ENCODE assay signal across 21 mouse cellular contexts in genomic region chr16:4613736-4614135, GRCm38 (mm10). TPM values are rescaled to one million over a fixed set of nuclear protein-coding genes. Genes with fewer than 3 reads are reported as not detected.
DNase-seq lines count a peak whose midpoint lies in the region; ATAC-seq and TF ChIP-seq lines count a peak whose summit lies in the region.
"Had no signal": no experiment of that assay in that cellular context is flagged by ENCODE, and none has a peak within 500 bp of the region (broad histone marks: within the 10 kb centered on the region; RNA-seq: fewer than 3 reads in every experiment).

No protein-coding gene starts in this region.

- H3K4me3 ChIP-seq in heart, embryonic 10.5 days: no peak overlapping the region
- H3K4me3 ChIP-seq in hindbrain, embryonic 15.5 days: no peak overlapping the region
- H3K4me3 ChIP-seq in hindbrain, embryonic 10.5 days: no peak overlapping the region
- H3K4me3 ChIP-seq in lung, embryonic 14.5 days (ENCODE audit: low read depth, low read length): no peak overlapping the region
- H3K4me3 ChIP-seq in myocyte: no peak overlapping the region
- H3K4me3 ChIP-seq: embryonic facial prominence, embryonic 15.5 days; erythroblast, embryonic 14.5 days; forebrain, embryonic 12.5 days; heart, embryonic 15.5 days; hindbrain, embryonic 12.5 days had no signal

- H3ac ChIP-seq in myocyte (ENCODE audit: control insufficient read depth, insufficient read length): no peak overlapping the region

- H3K9ac ChIP-seq in hindbrain, embryonic 15.5 days: no peak overlapping the region
- H3K9ac ChIP-seq in lung, embryonic 14.5 days: no peak overlapping the region
- H3K9ac ChIP-seq: embryonic facial prominence, embryonic 15.5 days; forebrain, embryonic 12.5 days; heart, embryonic 15.5 days; hindbrain, embryonic 12.5 days had no signal

- WGBS in heart, embryonic 10.5 days: 90% methylated on average over 9 of the region's 9 CpGs
- 95% methylated on average over 9 of the region's 9 CpGs for WGBS in hindbrain, embryonic 15.5 days
- WGBS in hindbrain, embryonic 10.5 days: 95% methylated on average over 9 of the region's 9 CpGs
- WGBS in lung, embryonic 14.5 days: 94% methylated on average over 9 of the region's 9 CpGs

- DNase-seq in heart, adult 11 months: peak; percentile 89
- no peak for DNase-seq in heart, embryonic 10.5 days (ENCODE audit: low spot score)
- no peak for DNase-seq in hindbrain, embryonic 10.5 days (ENCODE audit: low spot score)
- DNase-seq in lung, embryonic 14.5 days: no peak
- no peak for DNase-seq in lung, postnatal 25 days (ENCODE audit: low spot score)
- DNase-seq in gastrocnemius, postnatal 14 days: no peak
- DNase-seq: adrenal gland, postnatal 10 days; cerebellum, adult 11 months; cerebellum, adult 8-10 months; cerebellum, postnatal 14 days; embryo, embryonic 11 days; gastrocnemius, postnatal 10 days; heart, postnatal 36 days had no signal

- ATAC-seq in hindbrain, embryonic 15.5 days (ENCODE audit: low FRiP score, low read depth): peak; percentile 23; the same call in 1 of the 2 replicates
- peak; percentile 47; the same call in 1 of the 2 replicates for ATAC-seq in lung, embryonic 14.5 days (ENCODE audit: insufficient read depth)
- ATAC-seq: forebrain, embryonic 16.5 days had no signal

- TF ChIP-seq CTCF in lung, embryonic 14.5 days (IDR thresholded peaks at IDR 0.05; ENCODE audit: low read depth): no peak

- 0 out of 2 replicates have a peak, but pooled peaks cover 5% of the 10 kb centered on the region for H3K4me1 ChIP-seq in heart, embryonic 10.5 days
- H3K4me1 ChIP-seq in hindbrain, embryonic 15.5 days (replicated peaks): no peaks in the 10 kb centered on the region
- no peaks in the 10 kb centered on the region for H3K4me1 ChIP-seq in hindbrain, embryonic 10.5 days (replicated peaks)
- no peaks in the 10 kb centered on the region for H3K4me1 ChIP-seq in lung, embryonic 14.5 days (ENCODE audit: insufficient read depth)
- H3K4me1 ChIP-seq: embryonic facial prominence, embryonic 15.5 days; forebrain, embryonic 12.5 days; hindbrain, embryonic 12.5 days had no signal

- H3K27ac ChIP-seq in heart, embryonic 10.5 days: no peak overlapping the region
- no peak overlapping the region for H3K27ac ChIP-seq in hindbrain, embryonic 15.5 days (replicated peaks)
- H3K27ac ChIP-seq in hindbrain, embryonic 10.5 days: no peak overlapping the region
- no peak overlapping the region for H3K27ac ChIP-seq in lung, embryonic 14.5 days (ENCODE audit: low read depth)
- H3K27ac ChIP-seq: embryonic facial prominence, embryonic 15.5 days; forebrain, embryonic 12.5 days; heart, embryonic 15.5 days; hindbrain, embryonic 12.5 days had no signal

- H3K9me3 ChIP-seq in heart, embryonic 10.5 days: no peaks in the 10 kb centered on the region
- no peaks in the 10 kb centered on the region for H3K9me3 ChIP-seq in hindbrain, embryonic 15.5 days
- H3K9me3 ChIP-seq in hindbrain, embryonic 10.5 days: no peaks in the 10 kb centered on the region
- H3K9me3 ChIP-seq in lung, embryonic 14.5 days (ENCODE audit: low read depth, low read length): no peaks in the 10 kb centered on the region
- H3K9me3 ChIP-seq: embryonic facial prominence, embryonic 15.5 days; forebrain, embryonic 12.5 days; heart, embryonic 15.5 days; hindbrain, embryonic 12.5 days had no signal

- peaks cover 94% of the 10 kb centered on the region for H3K36me3 ChIP-seq in heart, embryonic 10.5 days
- peaks cover 55% of the 10 kb centered on the region for H3K36me3 ChIP-seq in hindbrain, embryonic 15.5 days
- peaks cover 98% of the 10 kb centered on the region for H3K36me3 ChIP-seq in hindbrain, embryonic 10.5 days
- H3K36me3 ChIP-seq in lung, embryonic 14.5 days (ENCODE audit: insufficient read depth): peaks cover 92% of the 10 kb centered on the region
- H3K36me3 ChIP-seq in myocyte (ENCODE audit: control insufficient read depth, insufficient read depth): peaks cover 23% of the 10 kb centered on the region

- peaks cover 9% of the 10 kb centered on the region for H3K79me2 ChIP-seq in myocyte (ENCODE audit: control insufficient read depth, insufficient read depth)

- peak; percentile 21 for TF ChIP-seq POLR2A in myocyte (IDR thresholded peaks at IDR 0.05; ENCODE audit: insufficient read length, low read depth)

- no peaks in the 10 kb centered on the region for H3K27me3 ChIP-seq in heart, embryonic 10.5 days (ENCODE audit: insufficient read depth, poor library complexity, severe bottlenecking)
- no peaks in the 10 kb centered on the region for H3K27me3 ChIP-seq in hindbrain, embryonic 15.5 days
- H3K27me3 ChIP-seq in hindbrain, embryonic 10.5 days (ENCODE audit: insufficient read depth, poor library complexity, severe bottlenecking): no peaks in the 10 kb centered on the region
- no peaks in the 10 kb centered on the region for H3K27me3 ChIP-seq in lung, embryonic 14.5 days (ENCODE audit: insufficient read depth, low read length)
- no peaks in the 10 kb centered on the region for H3K27me3 ChIP-seq in myocyte (ENCODE audit: control insufficient read depth, insufficient read depth, insufficient read length)
- H3K27me3 ChIP-seq: embryonic facial prominence, embryonic 15.5 days; forebrain, embryonic 12.5 days; heart, embryonic 15.5 days; hindbrain, embryonic 12.5 days had no signal

- intact Hi-C loops in gastrocnemius, postnatal 14 days (cut with DNase I; ENCODE audit: low total_unique reads): no loop called here

- no peak overlapping the region for H3K4me2 ChIP-seq in hindbrain, embryonic 15.5 days
- no peak overlapping the region for H3K4me2 ChIP-seq in lung, embryonic 14.5 days
- no peak overlapping the region for H3K4me2 ChIP-seq in myocyte (ENCODE audit: low read depth)
- H3K4me2 ChIP-seq: embryonic facial prominence, embryonic 15.5 days; forebrain, embryonic 12.5 days; heart, embryonic 15.5 days; hindbrain, embryonic 12.5 days had no signal

TF ChIP-seq in myocyte, 11 proteins besides CTCF, POLR2A, EP300 and RAD21:
- TF ChIP-seq TCF12 (IDR thresholded peaks at IDR 0.05; ENCODE audit: insufficient read depth, poor library complexity, severe bottlenecking): no peak
- TF ChIP-seq E2F4 (IDR thresholded peaks at IDR 0.05; ENCODE audit: insufficient read depth): no peak
- TF ChIP-seq USF1 (IDR thresholded peaks at IDR 0.05; ENCODE audit: low read depth): no peak
- no peak for TF ChIP-seq REST (IDR thresholded peaks at IDR 0.05; ENCODE audit: insufficient read depth, insufficient read length)
- no peak for TF ChIP-seq MAX (IDR thresholded peaks at IDR 0.05; ENCODE audit: low read depth)

RNA-seq across cellular contexts. Expression of gene Pam16, which starts 11.1 kb away (rescaled TPM):
- polyA plus RNA-seq in heart, embryonic 10.5 days (2016; fragmentation: Nextera tagmentation; extraction: Ambion mirVana): 116 and 130 TPM in 2 replicates
- polyA plus RNA-seq in hindbrain, embryonic 15.5 days (2015; fragmentation: Nextera tagmentation; extraction: Ambion mirVana): 161 and 170 TPM in 2 replicates
- polyA plus RNA-seq in hindbrain, embryonic 10.5 days (2016; fragmentation: Nextera tagmentation; extraction: Ambion mirVana): 88.0 and 131 TPM in 2 replicates
- 81.9 and 86.3 TPM in 2 replicates for polyA plus RNA-seq in lung, embryonic 14.5 days (2014; fragmentation: Nextera tagmentation; extraction: Ambion mirVana)
- polyA plus RNA-seq in myocyte (2012; fragmentation: generic; extraction: Trizol): 98.6 TPM
- total RNA-seq in gastrocnemius, postnatal 14 days (2021): 10 to 100 TPM; 68.0 to 74.9 TPM

RNA-seq across cellular contexts. Expression of gene Glis2, which starts 19.2 kb away (rescaled TPM):
- polyA plus RNA-seq in heart, embryonic 10.5 days (2016; fragmentation: Nextera tagmentation; extraction: Ambion mirVana): 13.9 and 20.7 TPM in 2 replicates
- 17.0 and 19.7 TPM in 2 replicates for polyA plus RNA-seq in hindbrain, embryonic 15.5 days (2015; fragmentation: Nextera tagmentation; extraction: Ambion mirVana)
- polyA plus RNA-seq in hindbrain, embryonic 10.5 days (2016; fragmentation: Nextera tagmentation; extraction: Ambion mirVana): 27.3 and 27.9 TPM in 2 replicates
- polyA plus RNA-seq in lung, embryonic 14.5 days (2014; fragmentation: Nextera tagmentation; extraction: Ambion mirVana): 24.4 and 29.2 TPM in 2 replicates
- polyA plus RNA-seq in myocyte (2012; fragmentation: generic; extraction: Trizol): 29.6 TPM
- total RNA-seq in gastrocnemius, postnatal 14 days (2021): 10 to 100 TPM; 11.8 to 15.2 TPM

RNA-seq across cellular contexts. Expression of gene Vasn, which starts 26.0 kb away (rescaled TPM):
- polyA plus RNA-seq in heart, embryonic 10.5 days (2016; fragmentation: Nextera tagmentation; extraction: Ambion mirVana): 13.7 and 16.9 TPM in 2 replicates
- 5.9 and 6.4 TPM in 2 replicates for polyA plus RNA-seq in hindbrain, embryonic 15.5 days (2015; fragmentation: Nextera tagmentation; extraction: Ambion mirVana)
- polyA plus RNA-seq in hindbrain, embryonic 10.5 days (2016; fragmentation: Nextera tagmentation; extraction: Ambion mirVana): 10.3 and 12.6 TPM in 2 replicates
- polyA plus RNA-seq in lung, embryonic 14.5 days (2014; fragmentation: Nextera tagmentation; extraction: Ambion mirVana): 23.1 and 23.5 TPM in 2 replicates
- 34.7 TPM for polyA plus RNA-seq in myocyte (2012; fragmentation: generic; extraction: Trizol)
- 1 to 10 TPM; 7.6 to 8.4 TPM for total RNA-seq in gastrocnemius, postnatal 14 days (2021)

RNA-seq across cellular contexts. Expression of gene Dnaja3, which starts 26.1 kb away (rescaled TPM):
- 78.3 and 85.5 TPM in 2 replicates for polyA plus RNA-seq in heart, embryonic 10.5 days (2016; fragmentation: Nextera tagmentation; extraction: Ambion mirVana)
- 63.7 and 63.9 TPM in 2 replicates for polyA plus RNA-seq in hindbrain, embryonic 15.5 days (2015; fragmentation: Nextera tagmentation; extraction: Ambion mirVana)
- 60.7 and 62.7 TPM in 2 replicates for polyA plus RNA-seq in hindbrain, embryonic 10.5 days (2016; fragmentation: Nextera tagmentation; extraction: Ambion mirVana)
- 58.7 and 59.3 TPM in 2 replicates for polyA plus RNA-seq in lung, embryonic 14.5 days (2014; fragmentation: Nextera tagmentation; extraction: Ambion mirVana)
- 69.5 TPM for polyA plus RNA-seq in myocyte (2012; fragmentation: generic; extraction: Trizol)
- total RNA-seq in gastrocnemius, postnatal 14 days (2021): 100 to 1,000 TPM in 1 of 2 experiments, 10 to 100 TPM in 1; 88.0 to 100 TPM

RNA-seq across cellular contexts. Expression of gene Tfap4, which starts 54.1 kb away (rescaled TPM):
- 9.5 and 17.5 TPM in 2 replicates for polyA plus RNA-seq in heart, embryonic 10.5 days (2016; fragmentation: Nextera tagmentation; extraction: Ambion mirVana)
- polyA plus RNA-seq in hindbrain, embryonic 15.5 days (2015; fragmentation: Nextera tagmentation; extraction: Ambion mirVana): 7.2 and 8.2 TPM in 2 replicates
- 21.3 and 27.5 TPM in 2 replicates for polyA plus RNA-seq in hindbrain, embryonic 10.5 days (2016; fragmentation: Nextera tagmentation; extraction: Ambion mirVana)
- polyA plus RNA-seq in lung, embryonic 14.5 days (2014; fragmentation: Nextera tagmentation; extraction: Ambion mirVana): 23.0 and 24.1 TPM in 2 replicates
- polyA plus RNA-seq in myocyte (2012; fragmentation: generic; extraction: Trizol): 4.0 TPM
- total RNA-seq in gastrocnemius, postnatal 14 days (2021): 1 to 10 TPM; 4.1 to 4.4 TPM
